Mouse (Mus musculus) kidney, embryonic 15.5 days (tissue): ENCODE results near the gene Fbrs. TPM values are rescaled to one million over a fixed set of nuclear protein-coding genes. Genes with fewer than 3 reads are reported as not detected.
"Not testable (repeated sequence)": the region's sequence is repeated elsewhere in the genome, so short reads cannot be mapped to it uniquely, and the experiment has no call there.

Source experiments
- ATAC-seq: fragments of 200-750 bp; cut with Nextera tagmentation; replicated peaks from 2 replicates; pipeline ENCODE4 v1.8.0; 2017; ENCODE audit warnings: moderate TSS enrichment; ENCODE audit not compliant: low FRiP score
- H3K27ac ChIP-seq: fragments of 300-500 bp; sonication (generic); 2 replicates; pipeline ENCODE4 v1.5.1; 2015; ENCODE audit warnings: mild to moderate bottlenecking, inconsistent platforms
- H3K27me3 ChIP-seq: fragments of 300-500 bp; sonication (generic); 2 replicates; pipeline ENCODE4 v1.6.1; 2015; ENCODE audit warnings: inconsistent platforms
- H3K36me3 ChIP-seq: fragments of 300-500 bp; sonication (generic); 2 replicates; pipeline ENCODE4 v1.6.1; 2015; ENCODE audit warnings: inconsistent platforms
- H3K4me1 ChIP-seq: fragments of 300-500 bp; sonication (generic); 2 replicates; pipeline ENCODE4 v1.6.1; 2015; ENCODE audit warnings: inconsistent platforms
- H3K4me2 ChIP-seq: fragments of 300-500 bp; sonication (generic); 2 replicates; pipeline ENCODE4 v1.6.1; 2015; ENCODE audit warnings: moderate library complexity, mild to moderate bottlenecking, inconsistent platforms
- H3K4me3 ChIP-seq: fragments of 300-500 bp; sonication (generic); replicated peaks from 2 replicates; pipeline ENCODE4 v1.5.1; 2015; ENCODE audit warnings: mild to moderate bottlenecking, inconsistent platforms
- H3K9ac ChIP-seq: fragments of 300-500 bp; sonication (generic); 2 replicates; pipeline ENCODE4 v1.6.1; 2015; ENCODE audit warnings: mild to moderate bottlenecking, inconsistent platforms
- H3K9me3 ChIP-seq: fragments of 300-500 bp; sonication (generic); replicated peaks from 2 replicates; pipeline ENCODE4 v1.6.1; 2016; ENCODE audit warnings: inconsistent platforms
- WGBS: fragments of 180-500 bp; shearing (Covaris S2); methylation state at CpG from one replicate; pipeline ENCODE4 v1.1.7; 2015; ENCODE audit warnings: mixed read lengths; 5-methylcytosine and 5-hydroxymethylcytosine counted together
- polyA plus RNA-seq: library from polyadenylated mRNA; unstranded; fragments of >200 nt; fragmentation: Nextera tagmentation; extraction: Ambion mirVana; gene quantifications from 2 replicates; pipeline ENCODE4 v1.2.1, GENCODE M21; 2015

The Fbrs gene
- polyA plus RNA-seq, 1 experiment from 2014 or later: 11.9 TPM

DNA sequence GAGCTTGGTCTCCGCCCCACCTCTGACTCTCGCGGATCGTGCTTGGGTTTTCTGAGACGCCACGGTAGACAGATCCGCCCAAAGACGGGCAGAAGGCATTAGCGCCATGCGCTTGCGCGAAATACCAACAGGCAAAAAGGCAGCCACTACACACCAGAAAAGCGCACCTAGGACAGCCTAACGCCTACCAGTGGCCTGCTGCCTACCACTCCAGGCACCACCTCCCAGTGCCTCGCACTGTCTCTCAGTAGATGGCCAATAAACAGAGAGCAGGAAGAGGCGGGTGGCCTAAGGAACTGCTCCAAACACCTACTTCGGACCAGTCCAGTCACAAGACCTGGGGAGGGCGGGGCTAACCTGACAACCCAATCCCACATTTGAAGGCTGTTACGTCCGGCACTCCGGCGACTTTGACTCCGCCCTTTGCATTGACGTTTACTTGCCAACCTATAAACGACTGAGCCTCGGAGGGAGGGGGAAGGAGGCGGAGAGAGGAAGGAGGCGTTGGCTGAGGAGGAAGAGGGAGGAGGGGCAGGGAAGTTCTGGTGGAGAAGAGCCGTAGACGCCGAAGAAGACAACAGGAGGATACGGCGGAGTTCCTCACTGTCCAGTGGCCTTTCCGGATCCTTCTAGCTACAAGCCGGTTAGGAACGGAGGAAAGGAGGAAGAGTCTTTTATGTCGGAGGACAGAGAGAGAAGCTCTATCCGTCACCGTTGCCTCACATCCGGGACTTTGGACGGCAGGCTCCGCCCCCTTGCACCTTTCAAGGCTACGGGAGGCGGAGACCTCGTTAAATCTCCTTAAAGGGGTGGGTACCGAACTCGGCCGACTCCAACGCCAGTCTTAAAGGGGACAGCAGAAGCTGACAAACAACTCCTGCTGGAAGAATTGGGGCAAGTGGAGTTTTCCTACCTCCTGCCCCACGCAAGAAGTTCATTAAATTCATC, 1.0 kb upstream of the Fbrs start:
- peak overlapping the region; percentile 95 for H3K9ac ChIP-seq
- no peaks in the 10 kb centered on the region for H3K27me3 ChIP-seq
- peak overlapping the region; percentile 99 for H3K27ac ChIP-seq
- peak overlapping the region; percentile 63 for H3K4me3 ChIP-seq
- H3K4me2 ChIP-seq: peak overlapping the region; percentile 75
- WGBS: under 1% methylated on average over 50 of the region's 50 CpGs
- peaks cover 32% of the 10 kb centered on the region for H3K4me1 ChIP-seq
- ATAC-seq: peak; percentile 95
- H3K9me3 ChIP-seq: no peaks in the 10 kb centered on the region
- H3K36me3 ChIP-seq: peaks cover 64% of the 10 kb centered on the region

DNA sequence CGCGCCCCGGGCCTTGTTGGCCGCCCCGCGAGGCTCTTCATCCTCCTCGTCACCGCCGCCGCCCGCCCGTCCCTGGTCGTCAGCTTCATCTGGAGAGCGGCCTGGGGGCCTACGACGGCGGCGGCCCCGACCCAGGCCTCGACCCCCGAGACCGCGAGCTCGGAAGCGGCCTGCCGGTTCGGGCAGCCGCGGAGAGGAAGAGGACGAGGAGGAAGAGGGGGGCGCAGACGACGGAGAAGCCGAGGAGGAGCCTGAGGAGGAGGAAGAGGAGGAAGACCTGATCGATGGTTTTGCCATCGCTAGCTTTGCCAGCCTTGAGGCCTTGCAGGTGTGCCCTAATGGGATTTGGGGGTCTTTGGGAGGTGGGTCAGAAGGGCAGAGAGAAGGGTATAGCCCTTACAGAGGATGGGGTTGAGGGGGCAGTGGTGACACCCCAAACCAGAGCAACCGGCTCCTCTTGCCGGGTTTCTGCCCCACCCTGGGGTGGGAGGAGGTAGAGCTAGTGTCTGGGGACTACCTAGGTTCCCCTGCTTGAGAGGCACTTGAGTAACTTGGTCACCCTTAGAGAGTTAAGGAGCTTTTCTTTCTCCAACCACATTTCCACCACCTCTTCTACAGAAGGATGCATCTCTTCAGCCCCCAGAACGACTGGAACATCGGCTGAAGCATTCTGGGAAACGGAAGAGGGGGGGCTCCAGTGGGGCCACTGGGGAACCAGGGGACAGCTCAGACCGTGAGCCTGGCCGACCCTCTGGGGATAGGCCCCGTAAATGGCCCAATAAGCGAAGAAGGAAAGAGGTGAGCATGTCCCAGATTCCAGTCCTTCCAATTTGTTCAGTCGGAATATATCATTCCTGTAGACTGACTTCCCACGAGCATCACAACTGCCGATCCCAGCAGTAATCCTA, 573 bp downstream of the Fbrs start:
- Histone ChIP-seq H3K36me3 (peaks cover 64% of the 10 kb centered on the region), H3K4me3 (peak overlapping the region; percentile 63), H3K9me3 (no peaks in the 10 kb centered on the region), H3K4me2 (peak overlapping the region; percentile 75), H3K9ac (peak overlapping the region; percentile 95), H3K27ac (peak overlapping the region; percentile 99), H3K4me1 (peaks cover 29% of the 10 kb centered on the region), H3K27me3 (no peaks in the 10 kb centered on the region)
- WGBS: 2% methylated on average over 47 of the region's 48 CpGs
- ATAC-seq: no peak

GRCm38 (mm10) chr7:127480321-127480720, 1.3 kb downstream of the Fbrs start:
- Histone ChIP-seq H3K36me3 (peaks cover 64% of the 10 kb centered on the region), H3K9ac (peak overlapping the region; percentile 95), H3K27ac (peak overlapping the region; percentile 99; the same call in 1 of the 2 replicates), H3K4me1 (peaks cover 29% of the 10 kb centered on the region), H3K27me3 (no peaks in the 10 kb centered on the region), H3K9me3 (no peaks in the 10 kb centered on the region), H3K4me3 (peak overlapping the region; percentile 63), H3K4me2 (peak overlapping the region; percentile 75)
- no peak for ATAC-seq
- WGBS: 56% methylated on average over 2 of the region's 2 CpGs

DNA sequence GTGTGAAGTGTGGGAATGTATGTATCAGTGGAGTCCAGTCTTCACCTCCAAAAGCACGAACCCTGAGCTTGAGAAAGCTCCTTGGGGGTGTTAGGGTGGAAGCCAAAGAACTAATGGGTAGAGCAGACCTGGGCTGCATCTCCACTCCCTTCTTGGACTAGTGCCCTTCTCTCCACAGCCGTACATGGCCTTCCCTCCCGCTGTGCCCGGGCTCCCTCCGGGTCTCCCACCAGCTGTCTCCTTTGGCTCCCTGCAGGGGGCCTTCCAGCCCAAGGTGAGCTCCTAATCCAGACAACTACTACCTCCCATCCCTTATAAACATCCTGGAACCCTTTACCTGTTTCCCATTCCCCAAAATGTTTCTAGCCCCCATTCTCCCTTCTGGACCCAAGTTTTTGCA, 6.4 kb downstream of the Fbrs start:
- H3K4me1 ChIP-seq: peaks cover 13% of the 10 kb centered on the region
- H3K9me3 ChIP-seq: no peaks in the 10 kb centered on the region
- ATAC-seq: no peak
- H3K27ac ChIP-seq: no peak overlapping the region
- H3K9ac ChIP-seq: no peak overlapping the region
- H3K36me3 ChIP-seq: peaks cover 94% of the 10 kb centered on the region
- H3K27me3 ChIP-seq: no peaks in the 10 kb centered on the region
- H3K4me2 ChIP-seq: no peak overlapping the region
- WGBS: 95% methylated on average over 5 of the region's 5 CpGs
- H3K4me3 ChIP-seq: no peak overlapping the region

GRCm38 (mm10) chr7:127488364-127488763, 9.4 kb downstream of the Fbrs start:
- H3K27ac ChIP-seq, H3K4me2 ChIP-seq, H3K9ac ChIP-seq, ATAC-seq, H3K9me3 ChIP-seq, H3K4me1 ChIP-seq, H3K27me3 ChIP-seq, H3K4me3 ChIP-seq: not testable (repeated sequence)
- 83% methylated on average over 5 of the region's 5 CpGs for WGBS
- H3K36me3 ChIP-seq: peaks cover 94% of the 10 kb centered on the region

- ATAC-seq: 0 out of 2 replicates have a peak, but pooled peaks have one; percentile 40
- Histone ChIP-seq H3K4me2 (no peak overlapping the region), H3K27me3 (no peaks in the 10 kb centered on the region), H3K9ac (no peak overlapping the region), H3K36me3 (peaks cover 77% of the 10 kb centered on the region), H3K9me3 (no peaks in the 10 kb centered on the region), H3K4me3 (no peak overlapping the region), H3K4me1 (no peaks in the 10 kb centered on the region), H3K27ac (no peak overlapping the region)
- 94% methylated on average over 7 of the region's 7 CpGs for WGBS
Measured at GRCm38 (mm10) chr7:127489982-127490381, 11.0 kb downstream of the Fbrs start.

DNA sequence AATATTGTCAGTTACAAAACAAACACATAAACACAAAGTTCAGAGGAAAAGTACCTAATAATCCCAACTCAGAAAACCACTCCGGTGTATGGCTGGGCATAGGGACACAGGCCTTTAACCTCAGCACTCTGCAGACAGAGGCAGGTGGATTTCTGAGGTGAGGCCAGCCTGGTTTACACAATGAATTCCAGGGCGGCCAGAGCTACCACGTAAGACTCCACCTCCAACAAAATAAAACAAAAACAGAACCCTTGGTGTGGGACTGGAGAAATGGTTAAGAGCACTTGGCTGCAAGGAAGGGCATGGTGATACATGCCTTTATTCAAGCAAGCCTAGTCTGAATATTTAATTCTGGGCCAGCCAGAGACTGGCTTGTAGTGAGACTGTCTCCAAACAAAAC, 12.8 kb downstream of the Fbrs start:
- no peak overlapping the region for H3K27ac ChIP-seq
- H3K4me1 ChIP-seq: no peaks in the 10 kb centered on the region
- no peak overlapping the region for H3K4me2 ChIP-seq
- H3K36me3 ChIP-seq: peaks cover 59% of the 10 kb centered on the region
- no peaks in the 10 kb centered on the region for H3K9me3 ChIP-seq
- H3K4me3 ChIP-seq: no peak overlapping the region
- H3K27me3 ChIP-seq: no peaks in the 10 kb centered on the region
- no peak for ATAC-seq
- no peak overlapping the region for H3K9ac ChIP-seq
- WGBS: 90% methylated on average over 3 of the region's 3 CpGs

- ATAC-seq: no peak
- Histone ChIP-seq H3K9me3 (no peaks in the 10 kb centered on the region), H3K4me2 (no peak overlapping the region), H3K9ac (no peak overlapping the region), H3K4me3 (no peak overlapping the region), H3K27me3 (no peaks in the 10 kb centered on the region), H3K4me1 (no peaks in the 10 kb centered on the region), H3K27ac (no peak overlapping the region), H3K36me3 (peaks cover 33% of the 10 kb centered on the region)
Measured at GRCm38 (mm10) chr7:127494648-127495047, 15.6 kb downstream of the Fbrs start.

- Histone ChIP-seq H3K27me3 (no peaks in the 10 kb centered on the region), H3K4me3 (no peak overlapping the region), H3K27ac (no peak overlapping the region), H3K4me1 (no peaks in the 10 kb centered on the region), H3K36me3 (peaks cover 6% of the 10 kb centered on the region), H3K9ac (no peak overlapping the region), H3K9me3 (no peaks in the 10 kb centered on the region), H3K4me2 (no peak overlapping the region)
- no peak for ATAC-seq
- WGBS: 71% methylated on average over 2 of the region's 2 CpGs
Measured at GRCm38 (mm10) chr7:127497382-127497781, 18.4 kb downstream of the Fbrs start.

DNA sequence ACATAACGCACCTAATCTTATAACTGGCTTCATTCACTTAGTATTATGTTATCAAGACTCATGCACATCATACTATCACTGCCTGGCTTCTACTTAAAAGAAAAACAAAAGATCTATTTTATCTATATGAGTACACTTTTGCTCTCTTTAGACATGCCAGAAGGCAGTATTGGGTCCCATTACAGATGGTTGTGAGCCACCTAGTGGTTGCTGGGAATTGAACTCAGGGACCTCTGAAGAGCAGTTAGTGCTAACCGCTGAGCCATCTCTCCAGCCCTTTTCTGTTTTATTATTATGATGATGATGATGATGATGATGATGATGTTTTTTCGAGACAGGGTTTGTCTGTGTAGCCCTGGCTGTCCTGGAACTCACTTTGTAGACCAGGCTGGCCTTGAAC, 19.4 kb downstream of the Fbrs start:
- 34% methylated on average over 3 of the region's 3 CpGs for WGBS
- H3K27ac ChIP-seq: no peak overlapping the region
- H3K4me1 ChIP-seq: no peaks in the 10 kb centered on the region
- no peaks in the 10 kb centered on the region for H3K9me3 ChIP-seq
- no peaks in the 10 kb centered on the region for H3K27me3 ChIP-seq
- ATAC-seq: no peak
- H3K4me2 ChIP-seq: no peak overlapping the region
- H3K4me3 ChIP-seq: no peak overlapping the region
- no peak overlapping the region for H3K9ac ChIP-seq
- no peaks in the 10 kb centered on the region for H3K36me3 ChIP-seq

GRCm38 (mm10) chr7:127508291-127508690, 29.3 kb downstream of the Fbrs start:
- Histone ChIP-seq H3K9ac (no peak overlapping the region), H3K9me3 (no peaks in the 10 kb centered on the region), H3K27ac (no peak overlapping the region), H3K36me3 (no peaks in the 10 kb centered on the region), H3K27me3 (no peaks in the 10 kb centered on the region), H3K4me1 (peaks cover 13% of the 10 kb centered on the region), H3K4me2 (no peak overlapping the region), H3K4me3 (no peak overlapping the region)
- ATAC-seq: no peak
- 92% methylated on average over 3 of the region's 3 CpGs for WGBS

GRCm38 (mm10) chr7:127509830-127510229, 30.8 kb downstream of the Fbrs start:
- H3K9me3 ChIP-seq, ATAC-seq, H3K4me3 ChIP-seq, H3K4me2 ChIP-seq, H3K27me3 ChIP-seq, H3K9ac ChIP-seq, H3K27ac ChIP-seq: not testable (repeated sequence)
- Histone ChIP-seq H3K36me3 (peaks cover 12% of the 10 kb centered on the region), H3K4me1 (peaks cover 22% of the 10 kb centered on the region)
- WGBS: 79% methylated on average over 4 of the region's 4 CpGs
